Mouse (Mus musculus) intestine, postnatal 0 days (tissue): ENCODE measurements around the gene Icosl. TPM values are rescaled to one million over a fixed set of nuclear protein-coding genes. Genes with fewer than 3 reads are reported as not detected.

Experiments used
- ATAC-seq: fragments of 200-750 bp; cut with Nextera tagmentation; 2 replicates; pipeline ENCODE4 v1.8.0; 2017; ENCODE audit warnings: mild to moderate bottlenecking, moderate TSS enrichment, moderate library complexity
- H3K27ac ChIP-seq: fragments of 300-500 bp; sonication (generic); 2 replicates; pipeline ENCODE4 v1.5.1; 2014; ENCODE audit warnings: mild to moderate bottlenecking, low read depth, low read length, moderate library complexity
- H3K27me3 ChIP-seq: fragments of 300-500 bp; sonication (generic); replicated peaks from 2 replicates; pipeline ENCODE4 v1.6.1; 2014; ENCODE audit warnings: low read length, mixed read lengths; ENCODE audit not compliant: control insufficient read depth, insufficient read depth
- H3K36me3 ChIP-seq: fragments of 300-500 bp; sonication (generic); 2 replicates; pipeline ENCODE4 v1.6.1; 2014; ENCODE audit warnings: mild to moderate bottlenecking, moderate library complexity; ENCODE audit not compliant: control insufficient read depth, insufficient read depth
- H3K4me1 ChIP-seq: fragments of 300-500 bp; sonication (generic); replicated peaks from 2 replicates; pipeline ENCODE4 v1.6.1; 2014; ENCODE audit warnings: antibody characterized with exemption, low read length, mixed read lengths; ENCODE audit not compliant: control insufficient read depth, insufficient read depth
- H3K4me2 ChIP-seq: fragments of 300-500 bp; sonication (generic); replicated peaks from 2 replicates; pipeline ENCODE4 v1.6.1; 2014; ENCODE audit warnings: low read depth, mild to moderate bottlenecking, moderate library complexity
- H3K4me3 ChIP-seq: fragments of 300-500 bp; sonication (generic); 2 replicates; pipeline ENCODE4 v1.5.1; 2014; ENCODE audit warnings: low read depth, low read length
- H3K9ac ChIP-seq: fragments of 300-500 bp; sonication (generic); 2 replicates; pipeline ENCODE4 v1.6.1; 2014; ENCODE audit warnings: mild to moderate bottlenecking, low read depth, low read length
- H3K9me3 ChIP-seq: fragments of 300-500 bp; sonication (generic); 2 replicates; pipeline ENCODE4 v1.6.1; 2016; ENCODE audit warnings: mixed run types; ENCODE audit not compliant: control insufficient read depth
- CTCF ChIP-seq: sonication (generic); IDR thresholded peaks from 2 replicates; pipeline ENCODE4 v1.5.1; 2016; ENCODE audit warnings: low read depth, mild to moderate bottlenecking, control low read depth, antibody characterized with exemption, moderate library complexity
- WGBS: fragments of 180-500 bp; shearing (Covaris S2); extraction: QIAGEN DNeasy Blood & Tissue Kit; methylation state at CpG from one replicate; pipeline ENCODE4 v1.1.7; 2014; 5-methylcytosine and 5-hydroxymethylcytosine counted together
- polyA plus RNA-seq: library from polyadenylated mRNA; unstranded; fragments of >200 nt; fragmentation: Nextera tagmentation; extraction: Ambion mirVana; gene quantifications from 2 replicates; pipeline ENCODE4 v1.2.1, GENCODE M21; 2015

Icosl gene
- polyA plus RNA-seq, 1 experiment from 2014 or later, result 5.6 TPM

DNA sequence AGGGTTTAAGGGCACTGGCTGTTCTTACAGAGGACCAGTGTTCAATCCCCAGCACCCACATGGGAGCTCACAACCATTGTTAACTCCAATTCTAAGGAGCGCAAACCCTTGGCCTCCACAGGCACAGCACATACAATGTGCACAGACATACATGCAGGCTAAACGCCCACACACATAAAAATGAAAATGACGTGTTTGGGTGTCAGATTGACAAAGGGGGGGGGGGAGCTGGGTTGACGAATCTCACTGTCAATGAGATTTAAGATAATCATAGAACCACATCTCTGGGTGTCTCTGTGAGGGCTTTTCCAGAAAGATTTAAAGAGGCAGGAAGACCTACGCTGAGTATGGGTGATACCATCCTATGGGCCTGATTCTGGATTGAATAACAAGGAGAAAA is 57.2 kb downstream of the Icosl start:
- no peaks in the 10 kb centered on the region for H3K27me3 ChIP-seq
- H3K36me3 ChIP-seq, result no peaks in the 10 kb centered on the region
- H3K27ac ChIP-seq, result no peak overlapping the region
- no peak overlapping the region for H3K4me3 ChIP-seq
- H3K4me1 ChIP-seq, result no peaks in the 10 kb centered on the region
- no peaks in the 10 kb centered on the region for H3K9me3 ChIP-seq
- H3K9ac ChIP-seq, result no peak overlapping the region
- TF ChIP-seq CTCF, result no peak
- 95% methylated on average over 5 of the region's 5 CpGs for WGBS
- no peak for ATAC-seq
- no peak overlapping the region for H3K4me2 ChIP-seq

DNA sequence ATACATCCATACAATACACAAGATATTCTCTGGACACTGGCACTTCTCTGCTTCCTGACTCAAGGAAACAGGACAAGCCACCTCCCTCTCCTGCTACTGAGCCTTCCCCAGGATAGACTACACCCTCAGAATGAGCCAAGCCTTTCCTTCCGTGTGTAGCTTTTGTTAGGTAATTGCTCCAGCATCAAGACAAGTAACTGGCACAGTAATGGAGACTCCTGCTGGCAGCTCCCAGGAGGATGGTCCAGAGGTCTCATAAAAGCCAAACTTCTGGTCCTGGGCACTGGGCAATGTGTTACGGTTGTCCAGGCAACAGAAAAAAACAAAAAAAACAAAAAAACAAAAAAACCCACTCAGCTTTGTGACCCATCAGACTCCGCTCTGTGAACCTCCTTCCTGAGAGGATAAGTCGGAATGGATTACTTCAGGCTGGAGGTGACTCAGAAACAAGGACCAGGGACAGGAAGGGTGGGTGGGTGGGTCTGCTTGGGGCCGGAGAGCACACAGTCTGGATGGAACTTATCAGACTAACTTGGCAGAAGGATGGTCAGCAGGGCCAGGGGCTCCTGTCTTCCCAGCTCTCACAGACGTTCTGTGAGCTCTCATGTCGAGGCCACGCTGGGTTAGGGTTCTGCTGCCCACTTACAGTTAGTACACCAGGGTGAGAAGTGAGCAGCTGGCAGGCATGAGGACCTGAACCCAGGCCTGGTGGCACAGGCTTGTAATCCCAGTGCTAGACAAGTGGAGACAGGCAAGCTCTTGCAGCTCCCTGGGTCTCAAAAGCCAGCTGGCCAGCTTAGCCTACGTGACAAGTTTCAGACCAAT is 58.2 kb downstream of the Icosl start:
- peak; percentile 19; the same call in 1 of the 2 replicates for ATAC-seq
- no peak overlapping the region for H3K4me2 ChIP-seq
- H3K27me3 ChIP-seq, result no peaks in the 10 kb centered on the region
- H3K4me1 ChIP-seq, result no peaks in the 10 kb centered on the region
- no peak overlapping the region for H3K27ac ChIP-seq
- no peaks in the 10 kb centered on the region for H3K9me3 ChIP-seq
- H3K4me3 ChIP-seq, result no peak overlapping the region
- H3K9ac ChIP-seq, result no peak overlapping the region
- no peaks in the 10 kb centered on the region for H3K36me3 ChIP-seq
- TF ChIP-seq CTCF, result no peak
- 71% methylated on average over 9 of the region's 9 CpGs for WGBS

DNA sequence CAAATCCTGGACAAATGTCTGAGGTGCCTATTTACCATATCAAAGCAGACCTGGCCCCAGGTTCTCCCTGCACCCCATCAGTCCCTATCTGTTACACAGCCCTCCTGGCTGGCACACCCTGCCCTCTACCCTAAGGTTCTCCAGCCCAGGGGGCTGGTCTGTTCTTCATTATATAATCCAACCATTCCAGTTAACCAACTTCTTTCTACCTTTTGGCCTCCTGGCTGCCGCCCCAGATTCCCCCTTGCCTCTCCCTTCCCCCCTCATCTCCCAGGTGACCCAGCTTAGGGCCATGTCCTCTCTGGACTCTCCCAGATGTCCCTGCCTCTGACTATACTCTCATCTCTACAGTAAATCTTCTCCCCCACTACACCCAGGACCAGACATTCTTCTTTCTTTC is 58.8 kb downstream of the Icosl start:
- Histone ChIP-seq H3K36me3 (no peaks in the 10 kb centered on the region), H3K27ac (no peak overlapping the region), H3K4me2 (no peak overlapping the region), H3K4me3 (no peak overlapping the region), H3K9ac (no peak overlapping the region), H3K4me1 (no peaks in the 10 kb centered on the region), H3K9me3 (no peaks in the 10 kb centered on the region), H3K27me3 (no peaks in the 10 kb centered on the region)
- WGBS, result 31% methylated on average over 1 of the region's 1 CpGs
- no peak for TF ChIP-seq CTCF
- no peak for ATAC-seq

DNA sequence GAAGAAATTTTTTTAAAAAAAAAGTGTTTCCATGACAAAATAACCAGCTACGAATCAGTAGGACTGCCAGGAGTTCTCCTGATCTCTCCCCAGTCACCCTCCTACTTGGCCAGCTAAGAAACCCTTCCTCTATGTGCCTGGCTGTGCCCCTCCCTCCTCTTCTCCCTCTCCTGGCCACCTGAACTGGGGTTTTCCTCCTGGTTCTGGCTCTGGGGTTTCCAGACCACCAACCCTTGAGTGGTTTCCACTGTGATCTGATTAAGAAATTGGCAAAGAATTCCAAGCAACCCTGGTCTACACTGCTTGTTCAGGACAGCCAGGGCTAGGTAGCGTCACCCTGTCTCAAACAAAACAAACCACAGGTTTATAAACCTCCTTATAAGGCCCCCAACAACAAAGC is 59.5 kb downstream of the Icosl start:
- H3K36me3 ChIP-seq, result no peaks in the 10 kb centered on the region
- H3K4me1 ChIP-seq, result no peaks in the 10 kb centered on the region
- 76% methylated on average over 2 of the region's 2 CpGs for WGBS
- H3K9ac ChIP-seq, result no peak overlapping the region
- H3K27me3 ChIP-seq, result no peaks in the 10 kb centered on the region
- H3K27ac ChIP-seq, result no peak overlapping the region
- ATAC-seq, result no peak
- H3K4me3 ChIP-seq, result no peak overlapping the region
- no peaks in the 10 kb centered on the region for H3K9me3 ChIP-seq
- no peak for TF ChIP-seq CTCF
- H3K4me2 ChIP-seq, result no peak overlapping the region

DNA sequence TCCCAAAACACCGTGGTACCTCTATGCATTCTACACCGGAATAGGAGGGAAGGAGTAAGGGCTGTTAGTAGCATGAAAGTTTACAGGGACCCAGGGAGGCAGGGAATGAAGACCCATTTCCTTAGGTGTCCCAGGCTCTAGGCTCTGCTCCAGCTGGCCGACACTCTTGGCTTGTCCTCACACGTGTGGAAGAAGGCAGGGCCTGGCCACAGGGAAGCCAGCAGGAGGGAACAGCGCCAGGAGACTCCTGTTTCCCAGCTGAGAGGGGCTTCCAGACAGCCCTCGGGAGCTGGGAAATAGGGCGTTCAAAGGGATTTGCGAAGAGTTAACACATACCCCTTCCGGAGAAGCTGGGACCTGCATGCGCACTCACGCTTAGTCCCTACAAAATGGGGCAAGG is 60.3 kb downstream of the Icosl start:
- Histone ChIP-seq H3K4me3 (no peak overlapping the region), H3K9me3 (no peaks in the 10 kb centered on the region), H3K36me3 (no peaks in the 10 kb centered on the region), H3K4me2 (no peak overlapping the region), H3K4me1 (no peaks in the 10 kb centered on the region), H3K27ac (no peak overlapping the region), H3K27me3 (no peaks in the 10 kb centered on the region), H3K9ac (no peak overlapping the region)
- ATAC-seq, result no peak
- 59% methylated on average over 11 of the region's 11 CpGs for WGBS
- no peak for TF ChIP-seq CTCF

DNA sequence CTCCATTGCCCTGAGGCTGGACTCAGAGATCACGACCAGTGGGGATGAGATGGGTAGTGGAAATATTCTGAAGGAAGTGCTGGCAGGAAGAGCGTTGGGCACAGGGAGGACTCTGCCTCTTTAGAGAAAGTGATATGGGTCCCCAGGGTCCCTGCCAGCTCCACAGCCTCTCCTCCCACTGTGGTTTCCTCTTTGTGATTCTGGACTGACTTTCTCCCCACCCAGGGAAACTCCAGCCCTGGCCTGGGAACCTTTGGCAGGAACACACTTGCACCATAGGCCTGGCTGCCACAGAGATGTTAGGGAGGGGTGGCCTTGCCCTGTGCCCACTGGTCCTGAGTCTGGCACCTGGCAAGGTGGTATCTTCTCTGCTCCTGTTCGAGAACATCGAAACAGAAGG is 60.9 kb downstream of the Icosl start:
- Histone ChIP-seq H3K27me3 (no peaks in the 10 kb centered on the region), H3K4me1 (0 out of 2 replicates have a peak, but pooled peaks cover under 1% of the 10 kb centered on the region), H3K4me2 (no peak overlapping the region), H3K9me3 (no peaks in the 10 kb centered on the region), H3K4me3 (no peak overlapping the region), H3K27ac (no peak overlapping the region), H3K9ac (no peak overlapping the region), H3K36me3 (no peaks in the 10 kb centered on the region)
- no peak for ATAC-seq
- no peak for TF ChIP-seq CTCF
- 69% methylated on average over 4 of the region's 4 CpGs for WGBS

Other genes with a start within 250 kb of the Icosl start
- gene Krtap10-4, start 242.2 kb upstream of the Icosl start, polyA plus RNA-seq, result not detected in 2 replicates
- gene Krtap10-10, start 233.4 kb upstream of the Icosl start, polyA plus RNA-seq, result not detected in 2 replicates
- not detected in 2 replicates for gene Gm36176, start 222.5 kb upstream of the Icosl start, polyA plus RNA-seq
- gene Gm10318, start 216.4 kb upstream of the Icosl start, polyA plus RNA-seq, result not detected in 2 replicates
- gene Gm3285, start 207.3 kb upstream of the Icosl start, polyA plus RNA-seq, result not detected in 2 replicates
- 2.1 TPM in 2 replicates for gene Lrrc3, start 166.8 kb upstream of the Icosl start, polyA plus RNA-seq
- 0.66 and 1.1 TPM in 2 replicates for gene Trpm2, start 98.7 kb upstream of the Icosl start, polyA plus RNA-seq
- 8.5 and 8.6 TPM in 2 replicates for gene 1810043G02Rik, start 90.8 kb upstream of the Icosl start, polyA plus RNA-seq
- gene Pfkl, start 59.2 kb upstream of the Icosl start, polyA plus RNA-seq, result 42.3 and 51.1 TPM in 2 replicates
- gene Dnmt3l, start 27.4 kb upstream of the Icosl start, polyA plus RNA-seq, result 0.14 and 0.31 TPM in 2 replicates
- gene Aire, start 25.7 kb upstream of the Icosl start, polyA plus RNA-seq, result 0.04 TPM in 1 of 2 replicates, not detected in the other
- 21.9 and 23.9 TPM in 2 replicates for gene D10Jhu81e, start 100.5 kb downstream of the Icosl start, polyA plus RNA-seq
- 4.2 TPM in 2 replicates for gene Pwp2, start 115.8 kb downstream of the Icosl start, polyA plus RNA-seq
- 28.1 and 32.1 TPM in 2 replicates for gene Trappc10, start 175.3 kb downstream of the Icosl start, polyA plus RNA-seq